Mouse (Mus musculus): Measurements from ENCODE around the gene Htra1.

- no peak for TF ChIP-seq POLR2A (IDR thresholded peaks at IDR 0.05; ENCODE audit: insufficient read length, low read depth)
- no peak for TF ChIP-seq MYOD1 (IDR thresholded peaks at IDR 0.05; ENCODE audit: control insufficient read depth in 1 of 3, insufficient read length in 2 of 3, low read depth in 2 of 3)
- TF ChIP-seq MAX (IDR thresholded peaks at IDR 0.05; ENCODE audit: low read depth) = no peak
- no peak for TF ChIP-seq REST (IDR thresholded peaks at IDR 0.05; ENCODE audit: insufficient read depth, insufficient read length)
- no peak for TF ChIP-seq TCF12 (IDR thresholded peaks at IDR 0.05; ENCODE audit: insufficient read depth, poor library complexity, severe bottlenecking)
- no peak for TF ChIP-seq POLR2AphosphoS2 (IDR thresholded peaks at IDR 0.05; ENCODE audit: insufficient read length, low read depth)
- no peak for TF ChIP-seq E2F4 (IDR thresholded peaks at IDR 0.05; ENCODE audit: insufficient read depth)
- TF ChIP-seq CEBPB (IDR thresholded peaks at IDR 0.05; ENCODE audit: insufficient read depth, poor library complexity, severe bottlenecking) = no peak
- TF ChIP-seq USF1 (IDR thresholded peaks at IDR 0.05; ENCODE audit: low read depth) = no peak
- TF ChIP-seq SRF (IDR thresholded peaks at IDR 0.05; ENCODE audit: control insufficient read depth, insufficient read length, low read depth) = no peak
- no peak for TF ChIP-seq MYOG (IDR thresholded peaks at IDR 0.05; ENCODE audit: control insufficient read depth in 1 of 3, insufficient read depth in 1 of 3, insufficient read length in 2 of 3, low read depth in 2 of 3)
- TF ChIP-seq TCF3 (IDR thresholded peaks at IDR 0.05; ENCODE audit: insufficient read length, low read depth) = no peak
These were observed 22.6 kb downstream of the Htra1 start for GRCm38 (mm10) chr7:130958551-130958950.

Measured in myocyte (in vitro differentiated cells).